Mouse (Mus musculus) heart, embryonic 16.5 days (tissue): ENCODE results near the gene Drg1. TPM values are rescaled to one million over a fixed set of nuclear protein-coding genes. Genes with fewer than 3 reads are reported as not detected.
"Not testable (repeated sequence)": the region's sequence is repeated elsewhere in the genome, so short reads cannot be mapped to it uniquely, and the experiment has no call there.

Experiments used
- ATAC-seq: fragments of 200-750 bp; cut with Nextera tagmentation; replicated peaks from 2 replicates; pipeline ENCODE4 v1.8.0; 2017; ENCODE audit warnings: moderate number of reproducible peaks; ENCODE audit not compliant: insufficient read depth, low FRiP score; ENCODE audit errors: extremely low read depth
- H3K27ac ChIP-seq: fragments of 300-500 bp; sonication (generic); 2 replicates; pipeline ENCODE4 v1.5.1; 2014; ENCODE audit warnings: mild to moderate bottlenecking, low read length, control low read depth, moderate library complexity
- H3K27me3 ChIP-seq: fragments of 300-500 bp; sonication (generic); 2 replicates; pipeline ENCODE4 v1.6.1; 2014; ENCODE audit warnings: low read length, mixed read lengths; ENCODE audit not compliant: control insufficient read depth, insufficient read depth
- H3K36me3 ChIP-seq: fragments of 300-500 bp; sonication (generic); 2 replicates; pipeline ENCODE4 v1.6.1; 2014; ENCODE audit not compliant: control insufficient read depth, insufficient read depth
- H3K4me1 ChIP-seq: fragments of 300-500 bp; sonication (generic); 2 replicates; pipeline ENCODE4 v1.6.1; 2014; ENCODE audit warnings: low read length, mixed read lengths; ENCODE audit not compliant: control insufficient read depth, insufficient read depth
- H3K4me2 ChIP-seq: fragments of 300-500 bp; sonication (generic); 2 replicates; pipeline ENCODE4 v1.6.1; 2014; ENCODE audit warnings: low read depth, mild to moderate bottlenecking, control low read depth, low read length
- H3K4me3 ChIP-seq: fragments of 300-500 bp; sonication (generic); 2 replicates; pipeline ENCODE4 v1.5.1; 2014; ENCODE audit warnings: mild to moderate bottlenecking, control low read depth, low read length
- H3K9ac ChIP-seq: fragments of 300-500 bp; sonication (generic); 2 replicates; pipeline ENCODE4 v1.6.1; 2014; ENCODE audit warnings: low read length, control low read depth
- H3K9me3 ChIP-seq: fragments of 300-500 bp; sonication (generic); replicated peaks from 2 replicates; pipeline ENCODE4 v1.6.1; 2016; ENCODE audit warnings: low read length; ENCODE audit not compliant: control insufficient read depth
- WGBS: fragments of 180-500 bp; shearing (Covaris S2); extraction: QIAGEN DNeasy Blood & Tissue Kit; methylation state at CpG from one replicate; pipeline ENCODE4 v1.1.7; 2014; 5-methylcytosine and 5-hydroxymethylcytosine counted together
- polyA plus RNA-seq: library from polyadenylated mRNA; unstranded; fragments of >200 nt; fragmentation: Nextera tagmentation; extraction: Ambion mirVana; gene quantifications from 2 replicates; pipeline ENCODE4 v1.2.1, GENCODE M21; 2015

Gene Drg1
- polyA plus RNA-seq, 1 experiment from 2014 or later = 198 TPM

- H3K36me3 ChIP-seq, H3K9ac ChIP-seq, H3K4me3 ChIP-seq, H3K9me3 ChIP-seq, H3K27me3 ChIP-seq, H3K4me2 ChIP-seq, H3K27ac ChIP-seq, ATAC-seq, H3K4me1 ChIP-seq: not testable (repeated sequence)
- 48% methylated on average over 1 of the region's 1 CpGs for WGBS
Measured at GRCm38 (mm10) chr11:3181971-3182370, 84.2 kb downstream of the Drg1 start.

GRCm38 (mm10) chr11:3181250-3181649 lies 85.0 kb downstream of the Drg1 start:
- not testable (repeated sequence) for H3K36me3 ChIP-seq, H3K4me1 ChIP-seq, H3K4me3 ChIP-seq, H3K9ac ChIP-seq, H3K4me2 ChIP-seq, ATAC-seq, H3K27me3 ChIP-seq, H3K9me3 ChIP-seq, H3K27ac ChIP-seq
- WGBS = 53% methylated on average over 4 of the region's 4 CpGs

GRCm38 (mm10) chr11:3180510-3181160 lies 85.6 kb downstream of the Drg1 start:
- ATAC-seq, H3K4me3 ChIP-seq, H3K27me3 ChIP-seq, H3K9ac ChIP-seq, H3K4me2 ChIP-seq, H3K36me3 ChIP-seq, H3K9me3 ChIP-seq, H3K4me1 ChIP-seq, H3K27ac ChIP-seq: not testable (repeated sequence)
- whole genome bisulfite sequencing = 66% methylated on average over 6 of the region's 6 CpGs

- WGBS = 83% methylated on average over 7 of the region's 7 CpGs
- H3K9me3 ChIP-seq, H3K27me3 ChIP-seq, H3K4me1 ChIP-seq, H3K27ac ChIP-seq, H3K36me3 ChIP-seq, H3K9ac ChIP-seq, H3K4me2 ChIP-seq, H3K4me3 ChIP-seq, ATAC-seq: not testable (repeated sequence)
Measured at GRCm38 (mm10) chr11:3179726-3180092, 86.5 kb downstream of the Drg1 start.

GRCm38 (mm10) chr11:3178968-3179725 lies 87.1 kb downstream of the Drg1 start:
- not testable (repeated sequence) for H3K27ac ChIP-seq, H3K36me3 ChIP-seq, H3K9me3 ChIP-seq, H3K27me3 ChIP-seq, ATAC-seq, H3K4me3 ChIP-seq, H3K4me2 ChIP-seq, H3K4me1 ChIP-seq, H3K9ac ChIP-seq
- 75% methylated on average over 6 of the region's 6 CpGs for WGBS

- H3K4me1 ChIP-seq, H3K4me2 ChIP-seq, H3K9ac ChIP-seq, H3K4me3 ChIP-seq, H3K9me3 ChIP-seq, H3K27me3 ChIP-seq, H3K36me3 ChIP-seq, H3K27ac ChIP-seq: not testable (repeated sequence)
- ATAC-seq = peak; percentile 42; the same call in 1 of the 2 replicates
- 74% methylated on average over 11 of the region's 11 CpGs for WGBS
Measured at GRCm38 (mm10) chr11:3173425-3174318, 92.5 kb downstream of the Drg1 start.

GRCm38 (mm10) chr11:3172526-3172925 lies 93.7 kb downstream of the Drg1 start:
- H3K4me3 ChIP-seq, H3K4me2 ChIP-seq, H3K36me3 ChIP-seq, H3K4me1 ChIP-seq, H3K27me3 ChIP-seq, H3K9me3 ChIP-seq, H3K27ac ChIP-seq, H3K9ac ChIP-seq, ATAC-seq: not testable (repeated sequence)
- WGBS = 57% methylated on average over 4 of the region's 6 CpGs

- H3K9ac ChIP-seq, H3K36me3 ChIP-seq, H3K9me3 ChIP-seq, H3K4me1 ChIP-seq, H3K4me3 ChIP-seq, H3K27me3 ChIP-seq, H3K27ac ChIP-seq, ATAC-seq, H3K4me2 ChIP-seq: not testable (repeated sequence)
- 56% methylated on average over 1 of the region's 1 CpGs for WGBS
Measured at GRCm38 (mm10) chr11:3171931-3172330, 94.3 kb downstream of the Drg1 start.

- WGBS = 55% methylated on average over 2 of the region's 2 CpGs
- H3K27ac ChIP-seq = not testable (repeated sequence)
- ATAC-seq = peak; percentile 6; the same call in 1 of the 2 replicates
Measured at GRCm38 (mm10) chr11:3169042-3169441, 97.2 kb downstream of the Drg1 start.

More at GRCm38 (mm10) chr11:3169042-3169441, 97.2 kb downstream of the Drg1 start:
- not testable (repeated sequence) for H3K4me2 ChIP-seq, H3K27me3 ChIP-seq, H3K9me3 ChIP-seq, H3K4me1 ChIP-seq, H3K36me3 ChIP-seq, H3K4me3 ChIP-seq, H3K9ac ChIP-seq
